Mouse (Mus musculus) liver, adult 2 months (tissue): ENCODE results near the gene Srbd1. TPM values are rescaled to one million over a fixed set of nuclear protein-coding genes. Genes with fewer than 3 reads are reported as not detected.

Source experiments
- DNase-seq: peaks from one replicate; pipeline ENCODE4 v3.0.0-alpha.2; 2011; ENCODE audit warnings: low read depth, low spot score; ENCODE audit errors: extremely low read depth
- H3K27ac ChIP-seq: fragments of 200-500 bp; replicated peaks from 2 replicates; pipeline ENCODE4 v1.5.1; 2012; ENCODE audit warnings: low read depth, mild to moderate bottlenecking, control low read depth, inconsistent platforms, low read length; ENCODE audit not compliant: insufficient read depth
- H3K27me3 ChIP-seq: fragments of 200-500 bp; 2 replicates; pipeline ENCODE4 v1.6.1; 2012; ENCODE audit warnings: mild to moderate bottlenecking, moderate library complexity, low read length, inconsistent platforms; ENCODE audit not compliant: control insufficient read depth, insufficient read depth
- H3K36me3 ChIP-seq: fragments of 200-500 bp; 2 replicates; pipeline ENCODE4 v1.6.1; 2012; ENCODE audit warnings: low read length, inconsistent platforms; ENCODE audit not compliant: control insufficient read depth, insufficient read depth
- H3K4me1 ChIP-seq: fragments of 200-500 bp; 2 replicates; pipeline ENCODE4 v1.6.1; 2011; ENCODE audit warnings: low read length; ENCODE audit not compliant: control insufficient read depth, insufficient read depth
- H3K4me3 ChIP-seq: fragments of 200-500 bp; 2 replicates; pipeline ENCODE4 v1.5.1; 2011; ENCODE audit warnings: low read depth, mild to moderate bottlenecking, control low read depth, low read length, moderate library complexity; ENCODE audit not compliant: insufficient read depth
- H3K79me2 ChIP-seq: fragments of 200-500 bp; 2 replicates; pipeline ENCODE4 v1.6.1; 2012; ENCODE audit warnings: inconsistent platforms, mild to moderate bottlenecking, low read length, moderate library complexity; ENCODE audit not compliant: control insufficient read depth, insufficient read depth
- H3K9ac ChIP-seq: fragments of 200-500 bp; 2 replicates; pipeline ENCODE4 v1.6.1; 2012; ENCODE audit warnings: low read depth, mild to moderate bottlenecking, control low read depth, inconsistent platforms, low read length
- CTCF ChIP-seq: fragments of 200-500 bp; IDR thresholded peaks from 2 replicates; pipeline ENCODE4 v1.5.1; 2011; ENCODE audit warnings: low read depth, low read length, control low read depth
- POLR2A ChIP-seq: fragments of 200-500 bp; IDR thresholded peaks from 2 replicates; pipeline ENCODE4 v1.6.1; 2011; ENCODE audit warnings: low read length, control low read depth; ENCODE audit not compliant: insufficient read depth; ENCODE audit errors: extremely low read depth
- WGBS: fragments of 180-500 bp; shearing (Covaris S2); methylation state at CpG from one replicate; pipeline ENCODE4 v1.1.7; 2018; 5-methylcytosine and 5-hydroxymethylcytosine counted together
- polyA plus RNA-seq: library from polyadenylated mRNA; depleted of rRNA; stranded (reverse); fragments of >200 nt; gene quantifications from 2 replicates; pipeline ENCODE4 v1.2.3, GENCODE M21; 2012
- total RNA-seq: library from RNA; depleted of rRNA; stranded (reverse); fragments of >200 nt; gene quantifications from 2 replicates; pipeline ENCODE4 v1.2.3, GENCODE M21; 2014

Gene Srbd1
- total and polyA plus RNA-seq, 2 experiments = 2.1 to 20.9 TPM

DNA sequence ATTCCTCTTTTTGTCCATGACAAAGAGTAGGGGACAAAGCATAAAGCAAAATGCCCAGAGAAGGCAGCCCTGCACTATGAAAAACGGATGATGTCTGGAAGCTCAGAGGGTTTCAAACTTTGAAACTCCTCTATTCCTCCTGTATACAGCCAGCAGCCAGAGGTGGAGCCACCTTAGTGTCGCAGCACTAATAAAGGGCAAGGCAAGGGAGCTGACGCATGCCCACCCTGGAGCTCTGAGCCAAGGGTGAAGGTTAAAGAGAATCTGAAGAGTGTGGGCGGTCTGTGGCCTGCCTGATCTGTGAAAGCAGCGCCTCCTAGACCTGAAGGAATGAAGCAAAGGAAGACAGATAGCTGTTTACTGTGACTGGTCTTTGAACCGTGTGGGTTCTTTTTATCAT is 10.5 kb downstream of the Srbd1 start:
- Histone ChIP-seq H3K27ac (no peak overlapping the region), H3K9ac (no peak overlapping the region), H3K36me3 (peaks cover 44% of the 10 kb centered on the region), H3K4me1 (no peaks in the 10 kb centered on the region), H3K79me2 (no peaks in the 10 kb centered on the region; the same call in 1 of the 2 replicates), H3K27me3 (no peaks in the 10 kb centered on the region), H3K4me3 (no peak overlapping the region)
- DNase-seq = no peak
- WGBS = 93% methylated on average over 6 of the region's 6 CpGs
- no peak for TF ChIP-seq CTCF
- no peak for TF ChIP-seq POLR2A

GRCm38 (mm10) chr17:86132534-86132933 is 12.4 kb downstream of the Srbd1 start:
- peaks cover 43% of the 10 kb centered on the region for H3K36me3 ChIP-seq
- H3K27ac ChIP-seq = no peak overlapping the region
- H3K27me3 ChIP-seq = no peaks in the 10 kb centered on the region
- no peaks in the 10 kb centered on the region for H3K4me1 ChIP-seq
- TF ChIP-seq CTCF (peak; percentile 11; the same call in 1 of the 2 replicates), POLR2A (no peak)
- peak; percentile 37 for DNase-seq
- no peak overlapping the region for H3K4me3 ChIP-seq
- 84% methylated on average over 5 of the region's 5 CpGs for WGBS
- no peaks in the 10 kb centered on the region; the same call in 1 of the 2 replicates for H3K79me2 ChIP-seq
- H3K9ac ChIP-seq = no peak overlapping the region

DNA sequence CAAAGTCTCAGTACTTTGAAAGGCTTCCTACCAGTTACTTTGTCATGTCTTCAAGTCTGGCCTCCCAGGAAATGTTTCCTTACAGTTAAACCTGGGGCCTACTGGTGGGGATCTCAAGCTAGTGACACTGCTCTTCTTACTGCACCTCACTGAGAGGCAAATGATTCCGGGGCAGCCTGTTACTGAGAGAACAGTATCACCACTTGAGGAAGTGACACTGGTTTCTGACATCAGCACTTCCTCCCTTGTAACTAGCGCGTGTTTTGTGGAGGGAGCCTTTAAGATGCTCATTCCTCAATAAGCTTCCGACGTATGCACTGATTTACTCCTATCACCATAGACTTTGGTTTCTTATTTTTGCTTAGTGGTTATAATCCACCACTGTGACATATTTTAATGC is 16.8 kb downstream of the Srbd1 start:
- Histone ChIP-seq H3K27ac (no peak overlapping the region), H3K9ac (no peak overlapping the region), H3K79me2 (no peaks in the 10 kb centered on the region), H3K4me3 (no peak overlapping the region), H3K27me3 (no peaks in the 10 kb centered on the region), H3K36me3 (peaks cover 43% of the 10 kb centered on the region), H3K4me1 (no peaks in the 10 kb centered on the region)
- WGBS = 76% methylated on average over 5 of the region's 5 CpGs
- no peak for DNase-seq
- TF ChIP-seq POLR2A (no peak), CTCF (no peak)

DNA sequence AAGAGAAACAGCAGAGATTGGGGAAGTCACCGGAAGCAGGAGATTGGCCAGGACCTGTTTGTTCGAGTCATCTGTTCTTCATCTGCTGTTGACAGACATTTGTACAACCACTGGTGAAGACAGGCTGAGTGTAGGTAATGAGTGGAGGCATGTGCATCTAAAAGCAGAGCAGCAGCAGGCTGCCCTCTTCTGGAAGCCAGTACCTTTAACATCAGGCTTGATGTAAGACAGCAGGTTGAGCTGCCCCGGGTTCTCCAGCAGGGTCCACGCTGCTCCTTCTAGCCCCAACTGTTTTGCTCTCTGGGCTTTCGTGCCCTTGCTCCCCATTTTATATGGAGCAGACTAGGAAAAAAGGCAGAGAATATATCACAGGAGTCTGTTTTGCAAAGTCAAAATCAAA is 19.1 kb downstream of the Srbd1 start:
- TF ChIP-seq CTCF = no peak
- no peak for TF ChIP-seq POLR2A
- WGBS = 90% methylated on average over 5 of the region's 5 CpGs
- H3K27ac ChIP-seq = no peak overlapping the region
- H3K79me2 ChIP-seq = no peaks in the 10 kb centered on the region
- peaks cover 43% of the 10 kb centered on the region for H3K36me3 ChIP-seq
- no peaks in the 10 kb centered on the region for H3K4me1 ChIP-seq
- H3K9ac ChIP-seq = no peak overlapping the region
- H3K4me3 ChIP-seq = no peak overlapping the region
- H3K27me3 ChIP-seq = no peaks in the 10 kb centered on the region
- DNase-seq = no peak

- no peaks in the 10 kb centered on the region for H3K27me3 ChIP-seq
- peaks cover 41% of the 10 kb centered on the region for H3K36me3 ChIP-seq
- H3K4me1 ChIP-seq = no peaks in the 10 kb centered on the region
- H3K4me3 ChIP-seq = no peak overlapping the region
- no peaks in the 10 kb centered on the region for H3K79me2 ChIP-seq
- no peak for TF ChIP-seq CTCF
- no peak for TF ChIP-seq POLR2A
- no peak overlapping the region for H3K27ac ChIP-seq
- H3K9ac ChIP-seq = no peak overlapping the region
- no peak for DNase-seq
- 95% methylated on average over 3 of the region's 3 CpGs for WGBS
These were observed 21.8 kb downstream of the Srbd1 start for GRCm38 (mm10) chr17:86123146-86123545.

- TF ChIP-seq CTCF (no peak), POLR2A (no peak)
- WGBS = 89% methylated on average over 2 of the region's 2 CpGs
- peaks cover 26% of the 10 kb centered on the region for H3K36me3 ChIP-seq
- DNase-seq = no peak
- no peaks in the 10 kb centered on the region for H3K4me1 ChIP-seq
- no peak overlapping the region for H3K27ac ChIP-seq
- no peaks in the 10 kb centered on the region for H3K79me2 ChIP-seq
- H3K4me3 ChIP-seq = no peak overlapping the region
- H3K9ac ChIP-seq = no peak overlapping the region
- no peaks in the 10 kb centered on the region for H3K27me3 ChIP-seq
These were observed 48.1 kb downstream of the Srbd1 start for GRCm38 (mm10) chr17:86096875-86097274.
